Mouse (Mus musculus): ENCODE results near the gene 2010300C02Rik.
"Not testable (repeated sequence)": the region's sequence is repeated elsewhere in the genome, so short reads cannot be mapped to it uniquely, and the experiment has no call there.

2010300C02Rik gene

GRCm38 (mm10) chr1:37719761-37720640 is at the start of gene 2010300C02Rik:
TSS of gene 2010300C02Rik (minus strand) at chr1:37720085.
- peak; percentile 76 to 77 for DNase-seq (ENCODE audit: low spot score in 2 of 2)

- no peak for DNase-seq (ENCODE audit: low spot score in 2 of 2)
Observed at GRCm38 (mm10) chr1:37759407-37759806, 39.5 kb upstream of the 2010300C02Rik start.

GRCm38 (mm10) chr1:37744650-37745259 is 24.9 kb upstream of the 2010300C02Rik start:
- peak; percentile 42 to 54 for DNase-seq (ENCODE audit: low spot score in 2 of 2)

- DNase-seq (ENCODE audit: low spot score in 2 of 2) = no peak
Observed at GRCm38 (mm10) chr1:37742602-37743270, 22.9 kb upstream of the 2010300C02Rik start.

GRCm38 (mm10) chr1:37742126-37742525 is 22.2 kb upstream of the 2010300C02Rik start:
- DNase-seq (ENCODE audit: low spot score in 2 of 2) = no peak

- no peak for DNase-seq (ENCODE audit: low spot score in 2 of 2)
Observed at GRCm38 (mm10) chr1:37740161-37740802, 20.4 kb upstream of the 2010300C02Rik start.

- no peak for DNase-seq (ENCODE audit: low spot score in 2 of 2)
Observed at GRCm38 (mm10) chr1:37738895-37739294, 19.0 kb upstream of the 2010300C02Rik start.

- DNase-seq (ENCODE audit: low spot score in 2 of 2) = no peak
Observed at GRCm38 (mm10) chr1:37737045-37737444, 17.2 kb upstream of the 2010300C02Rik start.

GRCm38 (mm10) chr1:37735932-37736331 is 16.0 kb upstream of the 2010300C02Rik start:
- no peak for DNase-seq (ENCODE audit: low spot score in 2 of 2)

- no peak for DNase-seq (ENCODE audit: low spot score in 2 of 2)
Observed at GRCm38 (mm10) chr1:37734841-37735240, 15.0 kb upstream of the 2010300C02Rik start.

- no peak for DNase-seq (ENCODE audit: low spot score in 2 of 2)
Observed at GRCm38 (mm10) chr1:37729353-37729752, 9.5 kb upstream of the 2010300C02Rik start.

GRCm38 (mm10) chr1:37728053-37728452 is 8.2 kb upstream of the 2010300C02Rik start:
- peak; percentile 70 to 79 for DNase-seq (ENCODE audit: low spot score in 2 of 2)

GRCm38 (mm10) chr1:37727186-37727585 is 7.3 kb upstream of the 2010300C02Rik start:
- DNase-seq (ENCODE audit: low spot score in 2 of 2) = peak in 1 of 2 experiments; percentile 61

- peak; percentile 57 for DNase-seq (ENCODE audit: low spot score in 2 of 2)
Observed at GRCm38 (mm10) chr1:37726426-37726825, 6.5 kb upstream of the 2010300C02Rik start.

- DNase-seq (ENCODE audit: low spot score in 2 of 2) = peak; percentile 82
Observed at GRCm38 (mm10) chr1:37725880-37726279, 6.0 kb upstream of the 2010300C02Rik start.

- no peak for DNase-seq (ENCODE audit: low spot score in 2 of 2)
Observed at GRCm38 (mm10) chr1:37721092-37721491, 1.2 kb upstream of the 2010300C02Rik start.

- DNase-seq (ENCODE audit: low spot score in 2 of 2) = no peak
Observed at GRCm38 (mm10) chr1:37719030-37719723, 708 bp downstream of the 2010300C02Rik start.

- no peak for DNase-seq (ENCODE audit: low spot score in 2 of 2)
Observed at GRCm38 (mm10) chr1:37718516-37718915, 1.4 kb downstream of the 2010300C02Rik start.

GRCm38 (mm10) chr1:37717415-37718195 is 2.3 kb downstream of the 2010300C02Rik start:
- no peak for DNase-seq (ENCODE audit: low spot score in 2 of 2)

- not testable (repeated sequence) for DNase-seq (ENCODE audit: low spot score in 2 of 2)
Observed at GRCm38 (mm10) chr1:37712357-37712737, 7.5 kb downstream of the 2010300C02Rik start.
